Mouse (Mus musculus): ENCODE measurements at regions not wholly inside any gene's neighbourhood (a gene's known extent, or its start where the extent isn't known, plus 50 kb on each side); places are given as distances from the start of the nearest gene placed in this dataset.
"Not testable (repeated sequence)": the region's sequence is repeated elsewhere in the genome, so short reads cannot be mapped to it uniquely, and the experiment has no call there.

GRCm38 (mm10) chr13:97415927-97416709 lies 175.2 kb downstream of the Enc1 start:
- DNase-seq: no peak

- DNase-seq: no peak
Measured at GRCm38 (mm10) chr13:97415381-97415780, 174.5 kb downstream of the Enc1 start.

- DNase-seq: no peak
Measured at GRCm38 (mm10) chr13:97412151-97412550, 171.2 kb downstream of the Enc1 start.

GRCm38 (mm10) chr13:97410550-97411201 lies 169.8 kb downstream of the Enc1 start:
- no peak for DNase-seq

- DNase-seq: no peak
Measured at GRCm38 (mm10) chr13:97409891-97410525, 169.1 kb downstream of the Enc1 start.

GRCm38 (mm10) chr13:97409291-97409780 lies 168.4 kb downstream of the Enc1 start:
- no peak for DNase-seq

GRCm38 (mm10) chr13:97408414-97409290 lies 167.7 kb downstream of the Enc1 start:
- DNase-seq: peak; percentile 50

- DNase-seq: no peak
Measured at GRCm38 (mm10) chr13:97407773-97408172, 166.9 kb downstream of the Enc1 start.

GRCm38 (mm10) chr13:97406678-97407077 lies 165.8 kb downstream of the Enc1 start:
- DNase-seq: no peak

GRCm38 (mm10) chr13:97402164-97402761 lies 161.4 kb downstream of the Enc1 start:
- no peak for DNase-seq

- DNase-seq: no peak
Measured at GRCm38 (mm10) chr13:97401620-97402019, 160.7 kb downstream of the Enc1 start.

GRCm38 (mm10) chr13:97398041-97398440 lies 157.1 kb downstream of the Enc1 start:
- no peak for DNase-seq

- DNase-seq: no peak
Measured at GRCm38 (mm10) chr13:97396899-97397640, 156.2 kb downstream of the Enc1 start.

- DNase-seq: not testable (repeated sequence)
Measured at GRCm38 (mm10) chr13:97396286-97396685, 155.4 kb downstream of the Enc1 start.

- DNase-seq: no peak
Measured at GRCm38 (mm10) chr13:97394756-97395454, 154.0 kb downstream of the Enc1 start.

- no peak for DNase-seq
Measured at GRCm38 (mm10) chr13:97394071-97394470, 153.2 kb downstream of the Enc1 start.

- no peak for DNase-seq
Measured at GRCm38 (mm10) chr13:97393456-97393855, 152.6 kb downstream of the Enc1 start.

GRCm38 (mm10) chr13:97390449-97390930 lies 149.6 kb downstream of the Enc1 start:
- peak; percentile 26 for DNase-seq

- no peak for DNase-seq
Measured at GRCm38 (mm10) chr13:97388851-97389479, 148.1 kb downstream of the Enc1 start.

- no peak for DNase-seq
Measured at GRCm38 (mm10) chr13:97386511-97386910, 145.6 kb downstream of the Enc1 start.
